Mouse (Mus musculus) heart, embryonic 16.5 days (tissue): Measurements from ENCODE around the gene Tnfrsf13c. TPM values are rescaled to one million over a fixed set of nuclear protein-coding genes. Genes with fewer than 3 reads are reported as not detected.

Source experiments
- ATAC-seq: fragments of 200-750 bp; cut with Nextera tagmentation; replicated peaks from 2 replicates; pipeline ENCODE4 v1.8.0; 2017; ENCODE audit warnings: moderate number of reproducible peaks; ENCODE audit not compliant: insufficient read depth, low FRiP score; ENCODE audit errors: extremely low read depth
- H3K27ac ChIP-seq: fragments of 300-500 bp; sonication (generic); 2 replicates; pipeline ENCODE4 v1.5.1; 2014; ENCODE audit warnings: mild to moderate bottlenecking, low read length, control low read depth, moderate library complexity
- H3K27me3 ChIP-seq: fragments of 300-500 bp; sonication (generic); 2 replicates; pipeline ENCODE4 v1.6.1; 2014; ENCODE audit warnings: low read length, mixed read lengths; ENCODE audit not compliant: control insufficient read depth, insufficient read depth
- H3K36me3 ChIP-seq: fragments of 300-500 bp; sonication (generic); 2 replicates; pipeline ENCODE4 v1.6.1; 2014; ENCODE audit not compliant: control insufficient read depth, insufficient read depth
- H3K4me1 ChIP-seq: fragments of 300-500 bp; sonication (generic); 2 replicates; pipeline ENCODE4 v1.6.1; 2014; ENCODE audit warnings: low read length, mixed read lengths; ENCODE audit not compliant: control insufficient read depth, insufficient read depth
- H3K4me2 ChIP-seq: fragments of 300-500 bp; sonication (generic); 2 replicates; pipeline ENCODE4 v1.6.1; 2014; ENCODE audit warnings: low read depth, mild to moderate bottlenecking, control low read depth, low read length
- H3K4me3 ChIP-seq: fragments of 300-500 bp; sonication (generic); 2 replicates; pipeline ENCODE4 v1.5.1; 2014; ENCODE audit warnings: mild to moderate bottlenecking, control low read depth, low read length
- H3K9ac ChIP-seq: fragments of 300-500 bp; sonication (generic); 2 replicates; pipeline ENCODE4 v1.6.1; 2014; ENCODE audit warnings: low read length, control low read depth
- H3K9me3 ChIP-seq: fragments of 300-500 bp; sonication (generic); replicated peaks from 2 replicates; pipeline ENCODE4 v1.6.1; 2016; ENCODE audit warnings: low read length; ENCODE audit not compliant: control insufficient read depth
- WGBS: fragments of 180-500 bp; shearing (Covaris S2); extraction: QIAGEN DNeasy Blood & Tissue Kit; methylation state at CpG from one replicate; pipeline ENCODE4 v1.1.7; 2014; 5-methylcytosine and 5-hydroxymethylcytosine counted together
- polyA plus RNA-seq: library from polyadenylated mRNA; unstranded; fragments of >200 nt; fragmentation: Nextera tagmentation; extraction: Ambion mirVana; gene quantifications from 2 replicates; pipeline ENCODE4 v1.2.1, GENCODE M21; 2015

Gene Tnfrsf13c
- polyA plus RNA-seq, 1 experiment from 2014 or later = 0.18 TPM

GRCm38 (mm10) chr15:82232651-82233050 is 8.5 kb upstream of the Tnfrsf13c start:
- WGBS = 73% methylated on average over 4 of the region's 4 CpGs
- Histone ChIP-seq H3K4me2 (no peak overlapping the region), H3K27ac (no peak overlapping the region), H3K4me1 (no peaks in the 10 kb centered on the region; the same call in 1 of the 2 replicates), H3K27me3 (no peaks in the 10 kb centered on the region), H3K4me3 (no peak overlapping the region), H3K36me3 (peaks cover 4% of the 10 kb centered on the region; the same call in 1 of the 2 replicates), H3K9me3 (no peaks in the 10 kb centered on the region), H3K9ac (no peak overlapping the region)
- ATAC-seq = no peak

- no peak overlapping the region for H3K4me3 ChIP-seq
- 62% methylated on average over 11 of the region's 11 CpGs for WGBS
- no peak overlapping the region for H3K4me2 ChIP-seq
- H3K9ac ChIP-seq = no peak overlapping the region
- peaks cover 4% of the 10 kb centered on the region; the same call in 1 of the 2 replicates for H3K36me3 ChIP-seq
- no peak for ATAC-seq
- no peaks in the 10 kb centered on the region; the same call in 1 of the 2 replicates for H3K4me1 ChIP-seq
- no peak overlapping the region for H3K27ac ChIP-seq
- no peaks in the 10 kb centered on the region for H3K9me3 ChIP-seq
- no peaks in the 10 kb centered on the region for H3K27me3 ChIP-seq
Measured at GRCm38 (mm10) chr15:82231591-82232378, 7.6 kb upstream of the Tnfrsf13c start.

GRCm38 (mm10) chr15:82231100-82231499 is 6.9 kb upstream of the Tnfrsf13c start:
- Histone ChIP-seq H3K36me3 (peaks cover 4% of the 10 kb centered on the region; the same call in 1 of the 2 replicates), H3K4me3 (no peak overlapping the region), H3K27me3 (0 out of 2 replicates have a peak, but pooled peaks cover 1% of the 10 kb centered on the region), H3K9ac (no peak overlapping the region), H3K27ac (no peak overlapping the region), H3K4me2 (no peak overlapping the region), H3K4me1 (no peaks in the 10 kb centered on the region; the same call in 1 of the 2 replicates), H3K9me3 (no peaks in the 10 kb centered on the region)
- WGBS = 78% methylated on average over 4 of the region's 4 CpGs
- no peak for ATAC-seq

- ATAC-seq = no peak
- no peaks in the 10 kb centered on the region for H3K9me3 ChIP-seq
- peaks cover 4% of the 10 kb centered on the region; the same call in 1 of the 2 replicates for H3K36me3 ChIP-seq
- no peak overlapping the region for H3K4me3 ChIP-seq
- no peaks in the 10 kb centered on the region; the same call in 1 of the 2 replicates for H3K4me1 ChIP-seq
- H3K9ac ChIP-seq = no peak overlapping the region
- H3K4me2 ChIP-seq = no peak overlapping the region
- WGBS = 68% methylated on average over 6 of the region's 6 CpGs
- peaks cover 9% of the 10 kb centered on the region for H3K27me3 ChIP-seq
- H3K27ac ChIP-seq = no peak overlapping the region
Measured at GRCm38 (mm10) chr15:82230098-82230611, 6.0 kb upstream of the Tnfrsf13c start.

- Histone ChIP-seq H3K36me3 (peaks cover 4% of the 10 kb centered on the region; the same call in 1 of the 2 replicates), H3K9ac (no peak overlapping the region), H3K4me1 (no peaks in the 10 kb centered on the region; the same call in 1 of the 2 replicates), H3K4me2 (no peak overlapping the region), H3K27me3 (peaks cover 13% of the 10 kb centered on the region), H3K4me3 (no peak overlapping the region), H3K9me3 (no peaks in the 10 kb centered on the region), H3K27ac (no peak overlapping the region)
- WGBS = 34% methylated on average over 11 of the region's 11 CpGs
- no peak for ATAC-seq
Measured at GRCm38 (mm10) chr15:82229542-82230045, 5.4 kb upstream of the Tnfrsf13c start.

GRCm38 (mm10) chr15:82225769-82226168 is 1.6 kb upstream of the Tnfrsf13c start:
- peaks cover 44% of the 10 kb centered on the region for H3K27me3 ChIP-seq
- H3K9ac ChIP-seq = no peak overlapping the region
- H3K4me3 ChIP-seq = no peak overlapping the region
- H3K4me1 ChIP-seq = peaks cover 9% of the 10 kb centered on the region
- no peak overlapping the region for H3K4me2 ChIP-seq
- no peak overlapping the region for H3K27ac ChIP-seq
- 74% methylated on average over 5 of the region's 5 CpGs for WGBS
- no peak for ATAC-seq
- H3K36me3 ChIP-seq = no peaks in the 10 kb centered on the region
- H3K9me3 ChIP-seq = no peaks in the 10 kb centered on the region

- Histone ChIP-seq H3K27ac (no peak overlapping the region), H3K9me3 (no peaks in the 10 kb centered on the region), H3K4me1 (peaks cover 9% of the 10 kb centered on the region), H3K36me3 (no peaks in the 10 kb centered on the region), H3K4me3 (peak overlapping the region; percentile 48), H3K27me3 (peaks cover 44% of the 10 kb centered on the region), H3K9ac (no peak overlapping the region), H3K4me2 (peak overlapping the region; percentile 72)
- ATAC-seq = no peak
- WGBS = 39% methylated on average over 7 of the region's 7 CpGs
Measured at GRCm38 (mm10) chr15:82224602-82225215, 540 bp upstream of the Tnfrsf13c start.

- H3K9me3 ChIP-seq = no peaks in the 10 kb centered on the region
- H3K27me3 ChIP-seq = peaks cover 44% of the 10 kb centered on the region
- H3K27ac ChIP-seq = no peak overlapping the region
- H3K9ac ChIP-seq = no peak overlapping the region
- WGBS = 19% methylated on average over 7 of the region's 7 CpGs
- ATAC-seq = no peak
- peaks cover 9% of the 10 kb centered on the region for H3K4me1 ChIP-seq
- H3K4me2 ChIP-seq = no peak overlapping the region
- no peak overlapping the region for H3K4me3 ChIP-seq
- H3K36me3 ChIP-seq = no peaks in the 10 kb centered on the region
Measured at GRCm38 (mm10) chr15:82223251-82223650, 918 bp downstream of the Tnfrsf13c start.
